Mouse (Mus musculus) heart, embryonic 11.5 days (tissue): Measurements from ENCODE around the gene Cnst. TPM values are rescaled to one million over a fixed set of nuclear protein-coding genes. Genes with fewer than 3 reads are reported as not detected.

Experiments used
- ATAC-seq: fragments of 200-750 bp; cut with Nextera tagmentation; replicated peaks from 2 replicates; pipeline ENCODE4 v1.8.0; 2017; ENCODE audit warnings: moderate library complexity; ENCODE audit not compliant: insufficient number of reproducible peaks, low FRiP score, low TSS enrichment
- H3K27ac ChIP-seq: fragments of 300-500 bp; sonication (generic); 2 replicates; pipeline ENCODE4 v1.5.1; 2014; ENCODE audit warnings: mild to moderate bottlenecking, low read depth, low read length
- H3K27me3 ChIP-seq: fragments of 300-500 bp; sonication (generic); 2 replicates; pipeline ENCODE4 v1.6.1; 2014; ENCODE audit warnings: mild to moderate bottlenecking, low read length, mixed read lengths; ENCODE audit not compliant: control insufficient read depth, insufficient read depth
- H3K36me3 ChIP-seq: fragments of 300-500 bp; sonication (generic); 2 replicates; pipeline ENCODE4 v1.6.1; 2014; ENCODE audit warnings: mild to moderate bottlenecking, low read length, moderate library complexity, mixed read lengths; ENCODE audit not compliant: control insufficient read depth, insufficient read depth
- H3K4me1 ChIP-seq: fragments of 300-500 bp; sonication (generic); 2 replicates; pipeline ENCODE4 v1.6.1; 2014; ENCODE audit warnings: low read length; ENCODE audit not compliant: control insufficient read depth, insufficient read depth
- H3K4me2 ChIP-seq: fragments of 300-500 bp; sonication (generic); 2 replicates; pipeline ENCODE4 v1.6.1; 2014; ENCODE audit warnings: mild to moderate bottlenecking, moderate library complexity
- H3K4me3 ChIP-seq: fragments of 300-500 bp; sonication (generic); 2 replicates; pipeline ENCODE4 v1.5.1; 2014; ENCODE audit warnings: low read depth, low read length
- H3K9ac ChIP-seq: fragments of 300-500 bp; sonication (generic); 2 replicates; pipeline ENCODE4 v1.6.1; 2014; ENCODE audit warnings: mild to moderate bottlenecking, low read depth, low read length, moderate library complexity
- H3K9me3 ChIP-seq: fragments of 300-500 bp; sonication (generic); replicated peaks from 2 replicates; pipeline ENCODE4 v1.6.1; 2016; ENCODE audit warnings: low read length; ENCODE audit not compliant: control insufficient read depth
- WGBS: fragments of 180-500 bp; shearing (Covaris S2); extraction: QIAGEN DNeasy Blood & Tissue Kit; methylation state at CpG from one replicate; pipeline ENCODE4 v1.1.7; 2014; ENCODE audit not compliant: insufficient replicate concordance; 5-methylcytosine and 5-hydroxymethylcytosine counted together
- polyA plus RNA-seq: library from polyadenylated mRNA; unstranded; fragments of >200 nt; fragmentation: Nextera tagmentation; extraction: Ambion mirVana; gene quantifications from 2 replicates; pipeline ENCODE4 v1.2.1, GENCODE M21; 2014

The Cnst gene
- polyA plus RNA-seq, 1 experiment from 2014 or later = 13.2 TPM

- Histone ChIP-seq H3K4me1 (peaks cover 7% of the 10 kb centered on the region), H3K27ac (no peak overlapping the region), H3K36me3 (peaks cover 6% of the 10 kb centered on the region; the same call in 1 of the 2 replicates), H3K9ac (no peak overlapping the region), H3K9me3 (no peaks in the 10 kb centered on the region), H3K4me2 (no peak overlapping the region), H3K27me3 (no peaks in the 10 kb centered on the region), H3K4me3 (no peak overlapping the region)
- no peak; the same call in 1 of the 2 replicates for ATAC-seq
- 51% methylated on average over 5 of the region's 5 CpGs for WGBS
These were observed 65.0 kb downstream of the Cnst start for GRCm38 (mm10) chr1:179611182-179611581.

- Histone ChIP-seq H3K36me3 (peaks cover 6% of the 10 kb centered on the region; the same call in 1 of the 2 replicates), H3K27me3 (no peaks in the 10 kb centered on the region), H3K4me2 (no peak overlapping the region), H3K9me3 (no peaks in the 10 kb centered on the region), H3K9ac (no peak overlapping the region), H3K4me3 (no peak overlapping the region), H3K4me1 (peaks cover 7% of the 10 kb centered on the region), H3K27ac (no peak overlapping the region)
- ATAC-seq = no peak
- WGBS = 89% methylated on average over 6 of the region's 6 CpGs
These were observed 66.2 kb downstream of the Cnst start for GRCm38 (mm10) chr1:179612418-179612817.

GRCm38 (mm10) chr1:179612986-179613505 lies 66.9 kb downstream of the Cnst start:
- WGBS = 63% methylated on average over 9 of the region's 9 CpGs
- no peak overlapping the region for H3K27ac ChIP-seq
- H3K4me2 ChIP-seq = no peak overlapping the region
- peaks cover 7% of the 10 kb centered on the region for H3K4me1 ChIP-seq
- no peak overlapping the region for H3K9ac ChIP-seq
- no peak overlapping the region for H3K4me3 ChIP-seq
- no peak for ATAC-seq
- H3K9me3 ChIP-seq = no peaks in the 10 kb centered on the region
- peaks cover 6% of the 10 kb centered on the region; the same call in 1 of the 2 replicates for H3K36me3 ChIP-seq
- no peaks in the 10 kb centered on the region for H3K27me3 ChIP-seq

GRCm38 (mm10) chr1:179617426-179617825 lies 71.3 kb downstream of the Cnst start:
- 76% methylated on average over 7 of the region's 7 CpGs for WGBS
- H3K9ac ChIP-seq = no peak overlapping the region
- no peak overlapping the region for H3K4me3 ChIP-seq
- H3K4me1 ChIP-seq = no peaks in the 10 kb centered on the region
- no peak overlapping the region for H3K27ac ChIP-seq
- no peaks in the 10 kb centered on the region for H3K9me3 ChIP-seq
- ATAC-seq = no peak
- H3K4me2 ChIP-seq = no peak overlapping the region
- H3K27me3 ChIP-seq = no peaks in the 10 kb centered on the region
- H3K36me3 ChIP-seq = no peaks in the 10 kb centered on the region

- no peak for ATAC-seq
- H3K4me3 ChIP-seq = no peak overlapping the region
- no peaks in the 10 kb centered on the region for H3K27me3 ChIP-seq
- H3K4me2 ChIP-seq = no peak overlapping the region
- H3K27ac ChIP-seq = no peak overlapping the region
- H3K9me3 ChIP-seq = no peaks in the 10 kb centered on the region
- peaks cover under 1% of the 10 kb centered on the region for H3K4me1 ChIP-seq
- H3K36me3 ChIP-seq = no peaks in the 10 kb centered on the region
- 87% methylated on average over 12 of the region's 12 CpGs for WGBS
- H3K9ac ChIP-seq = no peak overlapping the region
These were observed 76.5 kb downstream of the Cnst start for GRCm38 (mm10) chr1:179622665-179623064.

- H3K36me3 ChIP-seq = no peaks in the 10 kb centered on the region
- no peak overlapping the region for H3K4me2 ChIP-seq
- H3K9ac ChIP-seq = no peak overlapping the region
- 55% methylated on average over 4 of the region's 4 CpGs for WGBS
- H3K4me1 ChIP-seq = peaks cover 9% of the 10 kb centered on the region
- H3K9me3 ChIP-seq = no peaks in the 10 kb centered on the region
- ATAC-seq = no peak
- no peak overlapping the region for H3K27ac ChIP-seq
- no peak overlapping the region for H3K4me3 ChIP-seq
- no peaks in the 10 kb centered on the region for H3K27me3 ChIP-seq
These were observed 77.5 kb downstream of the Cnst start for GRCm38 (mm10) chr1:179623657-179624056.

- no peak overlapping the region for H3K9ac ChIP-seq
- H3K27me3 ChIP-seq = no peaks in the 10 kb centered on the region
- peaks cover 9% of the 10 kb centered on the region for H3K4me1 ChIP-seq
- ATAC-seq = no peak
- no peaks in the 10 kb centered on the region for H3K9me3 ChIP-seq
- H3K4me3 ChIP-seq = no peak overlapping the region
- no peaks in the 10 kb centered on the region for H3K36me3 ChIP-seq
- no peak overlapping the region for H3K27ac ChIP-seq
- 59% methylated on average over 4 of the region's 4 CpGs for WGBS
- no peak overlapping the region for H3K4me2 ChIP-seq
These were observed 78.2 kb downstream of the Cnst start for GRCm38 (mm10) chr1:179624354-179624753.

GRCm38 (mm10) chr1:179627855-179628254 lies 81.7 kb downstream of the Cnst start:
- Histone ChIP-seq H3K36me3 (no peaks in the 10 kb centered on the region), H3K27me3 (no peaks in the 10 kb centered on the region), H3K4me2 (no peak overlapping the region), H3K27ac (no peak overlapping the region), H3K4me3 (no peak overlapping the region), H3K9ac (no peak overlapping the region), H3K9me3 (no peaks in the 10 kb centered on the region), H3K4me1 (peaks cover 9% of the 10 kb centered on the region)
- ATAC-seq = no peak
- 75% methylated on average over 4 of the region's 4 CpGs for WGBS

GRCm38 (mm10) chr1:179628438-179629106 lies 82.4 kb downstream of the Cnst start:
- H3K27me3 ChIP-seq = no peaks in the 10 kb centered on the region
- no peaks in the 10 kb centered on the region for H3K36me3 ChIP-seq
- H3K4me1 ChIP-seq = peaks cover 9% of the 10 kb centered on the region
- no peaks in the 10 kb centered on the region for H3K9me3 ChIP-seq
- no peak overlapping the region for H3K4me3 ChIP-seq
- H3K27ac ChIP-seq = no peak overlapping the region
- H3K9ac ChIP-seq = no peak overlapping the region
- no peak for ATAC-seq
- H3K4me2 ChIP-seq = no peak overlapping the region; the same call in 1 of the 2 replicates
- WGBS = 44% methylated on average over 8 of the region's 8 CpGs
